Mouse (Mus musculus) liver, embryonic 14.5 days (tissue): Measurements from ENCODE around the gene Raph1.

ENCODE experiments used
- CTCF ChIP-seq: IDR thresholded peaks from 2 replicates; pipeline ENCODE4 v1.5.1; 2016; ENCODE audit warnings: antibody characterized with exemption, low read depth, control low read depth
- EP300 ChIP-seq: IDR thresholded peaks from 2 replicates; pipeline ENCODE4 v1.6.1; 2016; ENCODE audit warnings: antibody characterized with exemption, low read depth

- TF ChIP-seq CTCF: no peak
- TF ChIP-seq EP300: no peak
Observed at GRCm38 (mm10) chr1:60572699-60573098, 5.8 kb upstream of the Raph1 start.
